In genomic region chr3:105487171-105487570, GRCm38 (mm10) we compare ENCODE assay signal across 10 mouse cellular contexts. TPM values are rescaled to one million over a fixed set of nuclear protein-coding genes. Genes with fewer than 3 reads are reported as not detected.
A peak's percentile ranks its signal among the peaks of the same experiment; 100 is the strongest.
DNase-seq lines count a peak whose midpoint lies in the region; ATAC-seq and TF ChIP-seq lines count a peak whose summit lies in the region.
"Had no signal": no experiment of that assay in that cellular context is flagged by ENCODE, and none has a peak within 500 bp of the region (broad histone marks: within the 10 kb centered on the region; RNA-seq: fewer than 3 reads in every experiment).

No protein-coding gene starts in this region.

- no peaks in the 10 kb centered on the region for H3K9me3 ChIP-seq in liver, embryonic 12.5 days (replicated peaks)
- H3K9me3 ChIP-seq in ES-E14 (ENCODE audit: control insufficient read depth, insufficient read depth, low read depth, low read length), result no peaks in the 10 kb centered on the region
- no peaks in the 10 kb centered on the region for H3K9me3 ChIP-seq in limb, embryonic 11.5 days (ENCODE audit: control insufficient read depth, low read length)
- H3K9me3 ChIP-seq: liver, embryonic 13.5 days had no signal

- H3K4me3 ChIP-seq in liver, embryonic 12.5 days, result no peak overlapping the region
- no peak overlapping the region for H3K4me3 ChIP-seq in ES-E14 (ENCODE audit: insufficient read depth in 1 of 2, low read depth in 1 of 2, low read length in 2 of 2, poor library complexity in 1 of 2, severe bottlenecking in 1 of 2)
- H3K4me3 ChIP-seq in limb, embryonic 11.5 days (ENCODE audit: low read depth, low read length), result no peak overlapping the region
- H3K4me3 ChIP-seq: liver, embryonic 13.5 days had no signal

- WGBS in liver, embryonic 12.5 days (ENCODE audit: insufficient replicate concordance), result 24% methylated on average over 8 of the region's 8 CpGs
- WGBS in limb, embryonic 11.5 days, result 44% methylated on average over 8 of the region's 8 CpGs

- H3K4me1 ChIP-seq in liver, embryonic 12.5 days, result no peaks in the 10 kb centered on the region
- no peaks in the 10 kb centered on the region for H3K4me1 ChIP-seq in ES-E14 (ENCODE audit: control insufficient read depth in 2 of 2, insufficient read depth in 2 of 2, low read length in 2 of 2, poor library complexity in 1 of 2)
- no peaks in the 10 kb centered on the region for H3K4me1 ChIP-seq in limb, embryonic 11.5 days (ENCODE audit: control insufficient read depth, insufficient read depth, low read length)
- H3K4me1 ChIP-seq: liver, embryonic 13.5 days had no signal

- peak; percentile 27 for DNase-seq in liver
- peak; percentile 30 for DNase-seq in ES-E14 (ENCODE audit: low read depth, low spot score)
- peak; percentile 5 for DNase-seq in adipocyte (ENCODE audit: low spot score)
- peak; percentile 77 for DNase-seq in limb, embryonic 11.5 days (ENCODE audit: low spot score)
- no peak for DNase-seq in gastrocnemius, adult 18-20 months (ENCODE audit: low spot score)
- DNase-seq in retina, postnatal 1 day, result no peak
- DNase-seq: liver, embryonic 13.5 days; right cerebral cortex, postnatal 14 days had no signal

- no peak overlapping the region for H3K4me2 ChIP-seq in liver, embryonic 12.5 days
- H3K4me2 ChIP-seq in limb, embryonic 11.5 days (ENCODE audit: low read depth, severe bottlenecking), result no peak overlapping the region
- H3K4me2 ChIP-seq: liver, embryonic 13.5 days had no signal

- no peaks in the 10 kb centered on the region for H3K36me3 ChIP-seq in liver, embryonic 12.5 days
- no peaks in the 10 kb centered on the region; the same call in 1 of the 2 replicates for H3K36me3 ChIP-seq in ES-E14 (ENCODE audit: control insufficient read depth, insufficient read depth, low read length, poor library complexity, severe bottlenecking)
- H3K36me3 ChIP-seq in limb, embryonic 11.5 days (ENCODE audit: control insufficient read depth, insufficient read depth, low read length), result no peaks in the 10 kb centered on the region
- H3K36me3 ChIP-seq: liver, embryonic 13.5 days had no signal

- H3K27ac ChIP-seq in liver, embryonic 12.5 days, result no peak overlapping the region
- no peak overlapping the region for H3K27ac ChIP-seq in ES-E14 (ENCODE audit: insufficient read depth, low read depth, low read length, poor library complexity, severe bottlenecking)
- H3K27ac ChIP-seq in limb, embryonic 11.5 days (replicated peaks; ENCODE audit: low read depth, low read length), result no peak overlapping the region
- H3K27ac ChIP-seq: liver, embryonic 13.5 days had no signal

- ATAC-seq in liver, embryonic 12.5 days, result no peak
- no peak for ATAC-seq in limb, embryonic 11.5 days (ENCODE audit: insufficient number of reproducible peaks, low FRiP score, low TSS enrichment, low read depth)
- ATAC-seq: activated CD4-positive, CD25-positive, alpha-beta regulatory T cell, adult 4 months had no signal

- no peak overlapping the region for H3K9ac ChIP-seq in liver, embryonic 12.5 days
- no peak overlapping the region for H3K9ac ChIP-seq in ES-E14 (ENCODE audit: insufficient read depth, low read depth, low read length, poor library complexity, severe bottlenecking)
- no peak overlapping the region for H3K9ac ChIP-seq in limb, embryonic 11.5 days (ENCODE audit: low read length)
- H3K9ac ChIP-seq: liver, embryonic 13.5 days had no signal

- H3K27me3 ChIP-seq in liver, embryonic 12.5 days (replicated peaks), result no peaks in the 10 kb centered on the region
- H3K27me3 ChIP-seq in limb, embryonic 11.5 days (ENCODE audit: control insufficient read depth, insufficient read depth, low read length), result no peaks in the 10 kb centered on the region
- H3K27me3 ChIP-seq: liver, embryonic 13.5 days had no signal

- in situ Hi-C loops in ES-E14 (cut with MboI; ENCODE audit: low sequenced_read_pairs in 2 of 2, unreplicated experiment in 2 of 2), result no loop called here

TF ChIP-seq in ES-E14, 5 proteins besides CTCF, POLR2A, EP300 and RAD21:
- TF ChIP-seq CHD2 (IDR thresholded peaks at IDR 0.05; ENCODE audit: low read depth, low read length) (no peak), HCFC1 (IDR thresholded peaks at IDR 0.05; ENCODE audit: borderline replicate concordance, insufficient read depth, low read length) (no peak), ZNF384 (IDR thresholded peaks at IDR 0.05; ENCODE audit: low read depth, low read length) (no peak), MAFK (IDR thresholded peaks at IDR 0.05; ENCODE audit: insufficient read depth, low read depth, low read length) (no peak), ZC3H11A (IDR thresholded peaks at IDR 0.05; ENCODE audit: borderline replicate concordance, low read depth, low read length) (no peak)

RNA-seq across cellular contexts. Expression of gene Kcnd3, which starts 35.0 kb away (rescaled TPM):
- 0.20 and 0.26 TPM in 2 replicates for polyA plus RNA-seq in liver, embryonic 12.5 days (2016; fragmentation: Nextera tagmentation; extraction: Ambion mirVana)
- total RNA-seq in ES-E14 (2012; rRNA removed), result 0.04 and 0.16 TPM in 2 replicates
- polyA plus RNA-seq in limb, embryonic 11.5 days (2014; fragmentation: Nextera tagmentation; extraction: Ambion mirVana), result 0.07 and 0.12 TPM in 2 replicates
- under 1 TPM; 0.05 to 0.14 TPM for total RNA-seq in gastrocnemius, adult 18-20 months (2021)
- polyA plus RNA-seq: activated CD4-positive, CD25-positive, alpha-beta regulatory T cell, adult 4 months had no signal

Comparison
In these comparisons a context has a peak if more than half of its experiments do, and no peak if none do; other contexts are left out.
1. DNase-seq: peak in liver (single experiment), ES-E14 (single experiment), adipocyte (single experiment) and limb, embryonic 11.5 days (single experiment); none in gastrocnemius, adult 18-20 months (single experiment) and retina, postnatal 1 day (single experiment).